Mouse (Mus musculus) CD4-positive helper T cell, adult 2 months (primary cell): ENCODE results near the gene Dnajb13.
A peak's percentile ranks its signal among the peaks of the same experiment; 100 is the strongest.

ENCODE experiments used
- DNase-seq: peaks from one replicate; pipeline ENCODE4 v3.0.0-alpha.2; 2012; ENCODE audit warnings: low read depth, missing footprints, low spot score

The Dnajb13 gene

DNA sequence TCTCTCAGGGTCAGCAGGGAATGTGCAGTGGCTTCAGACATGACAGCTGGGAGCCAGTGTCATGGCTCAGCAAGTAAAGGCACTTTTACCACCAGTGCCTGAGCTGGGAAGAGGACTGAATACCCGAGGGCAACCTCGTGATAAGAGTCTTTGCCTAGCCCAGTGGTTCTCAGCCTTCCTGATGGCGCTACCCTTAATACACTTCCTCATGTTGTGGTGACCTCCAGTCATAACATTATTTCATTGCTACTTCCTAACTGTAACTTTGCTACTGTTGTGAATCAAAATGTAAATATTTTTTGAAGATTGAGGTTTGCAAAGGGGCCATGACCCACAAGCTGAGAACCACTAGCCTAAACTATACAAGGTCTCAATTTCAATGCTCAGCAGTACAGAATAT is 6.1 kb downstream of the Dnajb13 start:
- no peak for DNase-seq

DNA sequence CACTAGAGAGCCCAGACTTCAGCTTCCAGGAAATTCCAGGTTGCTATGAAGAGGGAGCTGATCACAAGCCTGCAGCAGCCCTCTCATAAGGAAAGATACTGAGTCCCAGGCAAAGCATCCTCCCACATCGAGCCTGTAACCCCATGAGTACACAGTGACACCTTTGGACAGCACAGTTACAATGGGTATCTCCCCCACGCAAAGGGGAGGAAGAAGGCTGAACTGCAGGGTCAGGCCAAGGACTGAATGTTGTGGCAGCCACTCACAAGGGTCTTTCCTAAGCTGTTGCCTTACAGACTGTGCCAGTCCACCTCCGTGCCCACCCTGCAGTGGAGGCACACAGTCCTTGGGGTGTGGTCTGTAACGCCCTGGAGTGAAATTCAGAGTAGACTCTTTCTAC is 8.3 kb downstream of the Dnajb13 start:
- no peak for DNase-seq

DNA sequence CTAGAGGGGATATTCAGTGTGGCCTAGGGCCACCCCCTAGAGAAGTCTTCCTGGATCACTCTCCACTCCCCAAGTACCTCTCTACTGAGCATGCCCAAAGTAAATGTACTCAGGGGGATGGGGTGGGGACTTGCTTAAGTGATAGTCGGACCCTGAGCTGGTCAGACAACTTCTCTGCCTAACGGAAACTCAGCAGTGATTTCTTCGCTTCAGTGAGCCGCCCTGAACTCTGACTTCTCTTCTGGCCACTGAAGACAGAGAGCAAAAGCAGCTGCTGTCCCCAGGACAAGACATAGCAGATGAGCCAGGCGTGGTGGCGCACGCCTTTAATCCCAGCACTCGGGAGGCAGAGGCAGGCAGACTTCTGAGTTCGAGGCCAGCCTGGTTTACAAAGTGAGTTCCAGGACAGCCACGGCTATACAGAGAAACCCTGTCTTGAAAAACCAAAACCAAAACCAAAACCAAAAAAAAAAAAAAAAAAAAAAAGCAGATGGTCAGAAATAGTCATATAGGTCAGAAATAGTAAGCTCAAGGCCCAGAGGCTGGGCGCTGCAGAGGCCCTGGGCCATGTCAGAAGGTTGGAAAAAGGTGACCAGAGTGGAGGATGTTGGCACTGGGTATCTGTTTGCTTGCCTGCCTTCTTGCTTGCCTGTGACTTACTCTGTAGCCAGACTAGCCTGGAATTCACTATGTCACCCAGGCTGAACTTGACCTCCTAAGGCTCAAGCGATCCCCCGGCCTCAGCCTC is 9.8 kb downstream of the Dnajb13 start:
- DNase-seq: peak; percentile 34

DNA sequence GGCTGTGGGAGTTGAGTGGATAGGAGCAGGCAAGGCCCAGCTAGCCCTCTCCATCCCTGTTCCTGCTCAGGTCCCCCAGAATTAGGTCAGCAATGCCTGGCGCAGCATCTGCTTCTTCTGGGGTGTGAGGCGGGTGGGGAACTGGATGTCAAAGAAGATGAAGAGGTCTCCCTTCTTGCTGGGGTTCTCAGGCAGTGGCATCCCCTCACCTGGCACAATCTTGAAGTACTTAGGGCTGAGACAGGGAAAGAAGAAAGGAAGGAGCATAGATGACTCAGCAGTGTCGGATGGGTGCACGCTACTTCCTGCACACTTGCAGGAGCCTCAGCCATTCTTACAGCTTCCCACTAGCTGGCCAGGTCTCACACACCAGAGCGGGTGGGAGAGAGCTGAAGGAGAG is 11.7 kb downstream of the Dnajb13 start:
- DNase-seq: peak; percentile 60

DNA sequence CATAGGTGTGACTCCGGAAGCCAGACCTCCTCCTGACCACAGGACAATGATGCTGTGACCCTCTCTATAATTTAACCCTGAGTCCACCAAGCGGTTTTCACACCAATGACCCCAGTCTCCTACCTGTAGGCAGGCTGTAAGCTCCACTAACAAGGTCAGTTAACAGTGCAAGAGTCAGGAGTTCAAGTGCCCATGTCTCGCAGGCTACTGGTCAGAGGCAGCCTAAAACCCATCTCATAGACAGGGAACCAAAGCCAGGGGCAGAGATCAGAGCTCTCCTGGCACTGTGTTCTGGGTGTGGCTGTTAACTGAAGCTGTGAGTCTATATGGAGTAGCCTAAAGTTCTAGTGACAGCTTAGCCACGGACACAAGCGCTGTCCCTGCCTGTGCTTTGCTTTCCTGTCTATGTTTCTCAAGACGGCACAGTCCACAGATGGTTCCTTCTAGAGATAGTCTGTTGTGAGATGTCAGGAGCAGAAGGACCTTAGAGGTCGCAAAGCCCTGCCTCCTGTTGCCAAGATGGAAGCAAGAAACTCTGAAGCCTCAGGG is 12.3 kb downstream of the Dnajb13 start:
- peak; percentile 36 for DNase-seq

DNA sequence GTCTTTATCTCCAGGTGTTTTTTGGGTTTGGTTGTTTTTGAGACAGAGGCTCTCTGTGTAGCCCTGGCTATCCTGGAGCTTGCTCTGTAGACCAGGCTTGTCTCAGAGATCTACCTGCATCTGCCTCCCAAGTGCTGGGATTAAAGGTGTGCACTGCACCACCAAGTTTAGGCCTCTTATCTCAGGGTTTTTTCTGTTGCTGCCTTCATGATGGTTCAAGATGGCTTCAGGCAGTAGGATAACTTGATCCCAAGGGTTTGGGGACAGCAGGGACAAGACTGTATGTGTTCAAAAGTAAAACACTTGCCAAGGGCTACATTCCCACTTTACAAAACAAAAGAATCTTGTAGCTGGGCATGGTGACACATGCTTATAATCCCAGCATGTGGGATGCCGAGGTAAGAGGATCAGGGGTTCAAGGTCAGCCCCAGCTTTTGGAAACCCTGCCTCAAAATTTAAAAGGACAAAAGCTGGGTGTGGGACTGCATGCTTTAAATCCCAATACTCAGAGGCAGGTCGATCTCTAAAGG is 12.9 kb downstream of the Dnajb13 start:
- no peak for DNase-seq

DNA sequence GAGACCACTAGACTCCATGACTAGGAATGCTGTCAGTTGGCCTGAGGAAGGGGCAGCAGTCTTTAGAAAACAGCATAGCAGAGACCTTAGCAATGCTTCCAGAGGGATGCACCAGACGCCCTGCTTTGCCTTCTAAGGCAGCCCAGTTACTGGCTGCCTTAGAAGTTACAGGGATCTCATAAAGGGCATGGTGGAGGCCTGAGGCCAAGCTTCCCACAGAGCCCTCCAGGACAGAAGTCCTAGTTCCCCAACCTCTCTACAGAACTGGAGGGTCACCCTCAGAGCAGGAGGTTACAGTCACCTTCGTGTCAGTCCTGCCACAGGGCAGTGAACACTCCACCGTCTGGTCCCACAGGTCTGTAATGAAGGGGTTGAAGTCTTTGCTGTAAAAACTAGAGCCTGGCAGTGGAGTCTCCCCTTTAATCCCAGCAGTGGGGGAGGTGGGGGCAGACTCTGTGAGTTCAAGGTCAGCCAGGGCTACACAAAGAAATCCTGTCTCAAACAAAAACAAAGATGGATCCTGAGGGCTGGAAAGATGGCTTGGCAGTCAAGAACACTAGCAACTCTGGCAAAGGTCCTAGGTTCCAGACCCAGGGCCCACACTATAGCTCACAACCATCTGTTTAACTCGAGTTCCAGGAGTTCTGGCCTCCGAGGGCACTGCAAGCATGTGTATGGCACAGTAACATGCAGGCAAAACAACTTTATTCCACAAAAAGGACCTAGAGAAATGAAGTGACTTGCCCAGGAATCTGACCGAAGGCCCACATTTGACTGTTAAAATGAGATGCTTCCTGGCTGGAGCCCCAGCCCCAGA is 13.5 kb downstream of the Dnajb13 start:
- DNase-seq: no peak

DNA sequence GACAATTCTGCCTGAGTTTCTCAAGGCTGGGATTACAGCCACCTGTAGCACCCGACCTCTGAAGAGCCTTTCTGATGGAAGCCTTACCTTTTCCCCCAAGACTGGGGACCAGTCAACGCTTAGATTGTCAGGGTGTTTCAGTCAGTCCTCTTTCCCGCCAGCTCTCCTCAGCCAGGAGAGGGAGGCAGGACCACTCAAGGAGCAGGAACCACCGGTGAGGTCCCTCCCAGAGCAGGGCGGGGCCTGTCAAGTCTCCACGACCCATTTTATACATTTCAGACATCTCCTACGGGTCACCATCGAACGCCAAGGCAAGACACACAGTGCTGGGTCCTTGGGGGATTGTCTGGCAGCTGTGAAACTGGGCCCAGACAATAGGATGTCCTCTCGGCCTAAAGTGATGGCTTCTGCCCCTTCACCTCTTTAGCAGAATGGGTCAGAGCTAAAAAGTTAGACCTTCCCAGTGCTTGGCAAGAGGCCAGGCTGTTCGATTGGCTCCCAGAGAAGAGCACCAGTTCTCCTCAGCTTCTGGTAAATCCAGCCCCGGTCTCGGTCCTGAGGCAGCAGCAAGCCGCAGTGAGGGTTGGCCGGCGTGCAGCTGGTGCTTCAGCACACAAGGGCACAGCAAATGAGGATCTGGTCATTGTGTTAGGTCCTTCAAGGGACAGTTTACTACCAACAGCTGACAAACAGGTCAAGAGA is 14.3 kb downstream of the Dnajb13 start:
- DNase-seq: peak; percentile 31

DNA sequence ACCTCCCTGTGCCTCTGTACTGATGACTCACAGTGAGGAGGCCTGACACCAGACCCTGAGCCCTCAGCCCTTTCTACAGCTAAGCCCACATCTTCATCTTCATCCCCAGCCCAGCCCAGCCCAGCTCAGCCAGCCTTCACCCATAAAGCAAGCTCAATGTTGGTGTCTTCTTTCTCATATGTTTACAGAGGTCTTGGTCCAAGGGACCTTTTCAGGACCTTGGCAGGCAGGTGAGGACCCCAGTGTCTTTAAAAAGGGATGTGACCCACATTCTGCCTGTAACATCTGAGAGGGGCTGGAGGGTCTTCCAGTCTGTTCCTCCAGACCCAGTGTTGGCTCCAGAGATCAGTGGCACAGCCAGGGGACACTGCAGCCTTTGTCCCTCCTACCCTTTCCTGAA is 15.3 kb downstream of the Dnajb13 start:
- no peak for DNase-seq

DNA sequence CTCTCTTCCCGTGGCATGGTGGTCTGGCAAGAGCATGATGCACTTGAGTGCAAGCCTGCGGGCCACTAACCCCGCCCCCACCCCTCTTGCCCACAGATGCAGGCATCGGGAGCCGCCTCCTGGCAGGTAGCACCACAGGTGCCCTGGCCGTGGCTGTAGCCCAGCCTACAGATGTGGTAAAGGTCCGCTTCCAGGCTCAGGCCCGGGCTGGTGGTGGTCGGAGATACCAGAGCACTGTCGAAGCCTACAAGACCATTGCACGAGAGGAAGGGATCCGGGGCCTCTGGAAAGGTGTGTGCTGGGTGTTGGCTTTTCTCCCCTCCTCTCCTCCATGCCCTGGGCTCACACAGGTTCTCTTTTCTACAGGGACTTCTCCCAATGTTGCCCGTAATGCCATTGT is 16.8 kb downstream of the Dnajb13 start:
- no peak for DNase-seq

DNA sequence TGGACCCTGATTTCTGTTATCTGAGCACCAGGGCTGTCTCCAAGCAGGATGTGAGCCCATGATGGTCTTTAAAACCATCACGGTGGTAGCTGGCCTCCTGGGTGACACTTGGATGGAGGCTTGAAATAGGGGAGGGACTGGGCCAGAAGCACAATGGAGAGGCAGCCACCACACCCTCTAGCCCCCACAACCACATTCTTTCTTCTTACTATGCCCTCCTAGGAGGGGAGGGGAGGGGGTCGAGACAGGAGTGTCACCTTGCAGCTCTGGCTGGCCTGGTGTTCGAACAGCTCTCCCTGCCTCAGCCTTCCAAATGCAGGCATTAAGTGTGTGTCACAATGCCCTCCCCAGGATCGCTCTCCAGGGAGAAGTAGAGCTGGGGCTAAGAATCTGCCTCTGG is 17.4 kb downstream of the Dnajb13 start:
- no peak for DNase-seq

DNA sequence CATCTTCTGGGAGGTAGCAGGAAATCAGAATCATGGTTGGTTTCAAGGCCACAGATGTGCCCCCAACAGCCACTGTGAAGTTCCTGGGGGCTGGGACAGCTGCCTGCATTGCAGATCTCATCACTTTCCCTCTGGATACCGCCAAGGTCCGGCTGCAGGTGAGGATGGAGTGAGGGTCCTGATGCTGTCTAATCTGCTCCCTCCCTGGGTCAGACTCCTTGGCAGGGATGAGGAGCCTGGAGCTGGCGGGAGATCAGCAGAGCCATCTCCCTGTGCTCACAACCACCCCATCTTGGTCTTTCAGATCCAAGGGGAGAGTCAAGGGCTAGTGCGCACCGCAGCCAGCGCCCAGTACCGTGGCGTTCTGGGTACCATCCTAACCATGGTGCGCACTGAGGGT is 18.0 kb downstream of the Dnajb13 start:
- no peak for DNase-seq

DNA sequence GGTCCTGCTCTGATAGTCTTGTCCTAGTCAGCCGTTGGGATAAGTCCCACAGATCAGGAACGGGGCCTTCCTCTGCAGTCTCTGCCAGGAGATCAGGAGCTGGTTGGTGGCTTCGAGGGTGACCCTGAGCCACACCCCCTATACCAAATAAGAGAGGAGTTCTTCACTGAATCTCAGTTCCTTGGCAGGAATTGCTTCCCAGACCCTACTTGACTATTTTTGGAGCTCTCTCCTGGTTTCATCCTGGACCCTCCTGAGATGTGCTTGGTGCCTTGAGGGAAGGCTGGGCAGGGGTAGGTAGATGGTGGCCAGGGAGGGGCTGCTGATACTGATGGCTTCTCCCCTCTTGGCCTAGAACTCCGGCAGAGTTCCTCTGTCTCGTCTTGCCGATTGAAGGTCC is 18.4 kb downstream of the Dnajb13 start:
- no peak for DNase-seq

DNA sequence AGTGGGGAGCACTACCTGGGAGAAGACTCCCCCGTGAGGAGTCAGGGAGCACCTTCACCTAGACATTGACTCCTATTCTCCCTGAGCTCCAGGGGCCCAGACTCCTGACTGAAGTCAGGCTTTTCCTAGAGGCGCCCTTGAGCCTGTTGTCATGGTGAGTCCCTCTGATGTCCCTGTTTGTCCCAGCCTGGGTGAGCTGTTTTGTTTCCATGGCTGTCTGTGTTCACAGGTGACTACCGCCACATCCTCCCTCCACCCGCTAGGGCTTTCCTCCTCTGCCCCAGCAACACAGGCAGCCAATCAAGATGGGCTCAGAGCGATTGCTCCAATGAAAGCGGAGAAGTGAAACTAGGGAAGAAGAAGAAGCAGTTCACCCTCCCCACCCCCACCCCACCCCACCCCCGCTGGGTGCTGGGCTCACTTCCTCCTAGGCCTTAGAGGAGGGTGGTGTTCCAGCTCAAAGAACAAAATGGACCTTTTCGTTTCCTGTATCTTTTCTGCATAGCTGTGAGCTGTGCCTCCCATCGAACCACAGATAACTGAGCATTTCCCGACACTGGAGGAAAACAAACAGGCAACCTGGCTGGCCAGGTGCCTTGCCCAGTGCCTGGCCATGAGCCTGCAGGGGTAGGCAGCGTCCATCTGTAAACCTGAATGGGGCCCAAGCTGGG is 19.0 kb downstream of the Dnajb13 start:
- peak; percentile 96 for DNase-seq

DNA sequence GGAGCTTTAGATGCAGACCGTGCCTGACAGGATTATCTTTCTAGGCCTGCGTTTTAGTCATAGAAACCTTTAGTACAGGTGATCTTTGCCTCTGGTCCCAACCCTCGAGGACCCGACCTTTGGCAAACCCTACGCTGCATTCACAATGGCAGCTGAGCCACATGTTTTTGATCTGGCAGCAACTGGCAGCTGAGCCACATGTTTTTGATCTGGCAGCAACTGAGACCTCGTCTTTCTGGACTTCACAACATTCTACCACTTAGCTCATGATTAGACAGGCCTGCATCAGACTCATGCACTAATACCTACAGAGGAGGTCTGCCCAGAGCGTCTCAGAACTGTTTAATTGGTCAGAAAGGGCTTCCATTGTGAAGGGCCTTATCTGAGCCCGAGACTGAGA is 19.7 kb downstream of the Dnajb13 start:
- no peak for DNase-seq

DNA sequence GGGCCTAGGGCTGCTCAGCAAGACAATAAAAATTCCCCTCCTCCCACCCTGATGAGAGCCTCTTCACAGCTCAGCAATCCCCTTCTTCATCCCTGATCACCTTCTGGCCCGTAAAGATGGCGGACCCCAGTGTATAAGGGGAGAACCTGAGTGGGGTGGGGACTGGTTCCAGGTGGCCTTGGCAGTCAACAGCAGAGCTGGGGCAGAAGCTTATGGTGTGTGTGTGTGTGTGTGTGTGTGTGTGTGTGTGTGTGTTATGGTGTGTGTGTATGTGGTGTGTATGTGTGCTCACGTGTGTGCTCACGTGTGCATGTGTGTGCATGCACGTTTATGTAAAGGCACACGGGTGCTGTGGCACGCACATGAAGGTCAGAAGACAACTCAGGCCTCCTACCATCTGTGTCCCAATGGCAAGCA is 20.3 kb downstream of the Dnajb13 start:
- peak; percentile 74 for DNase-seq

DNA sequence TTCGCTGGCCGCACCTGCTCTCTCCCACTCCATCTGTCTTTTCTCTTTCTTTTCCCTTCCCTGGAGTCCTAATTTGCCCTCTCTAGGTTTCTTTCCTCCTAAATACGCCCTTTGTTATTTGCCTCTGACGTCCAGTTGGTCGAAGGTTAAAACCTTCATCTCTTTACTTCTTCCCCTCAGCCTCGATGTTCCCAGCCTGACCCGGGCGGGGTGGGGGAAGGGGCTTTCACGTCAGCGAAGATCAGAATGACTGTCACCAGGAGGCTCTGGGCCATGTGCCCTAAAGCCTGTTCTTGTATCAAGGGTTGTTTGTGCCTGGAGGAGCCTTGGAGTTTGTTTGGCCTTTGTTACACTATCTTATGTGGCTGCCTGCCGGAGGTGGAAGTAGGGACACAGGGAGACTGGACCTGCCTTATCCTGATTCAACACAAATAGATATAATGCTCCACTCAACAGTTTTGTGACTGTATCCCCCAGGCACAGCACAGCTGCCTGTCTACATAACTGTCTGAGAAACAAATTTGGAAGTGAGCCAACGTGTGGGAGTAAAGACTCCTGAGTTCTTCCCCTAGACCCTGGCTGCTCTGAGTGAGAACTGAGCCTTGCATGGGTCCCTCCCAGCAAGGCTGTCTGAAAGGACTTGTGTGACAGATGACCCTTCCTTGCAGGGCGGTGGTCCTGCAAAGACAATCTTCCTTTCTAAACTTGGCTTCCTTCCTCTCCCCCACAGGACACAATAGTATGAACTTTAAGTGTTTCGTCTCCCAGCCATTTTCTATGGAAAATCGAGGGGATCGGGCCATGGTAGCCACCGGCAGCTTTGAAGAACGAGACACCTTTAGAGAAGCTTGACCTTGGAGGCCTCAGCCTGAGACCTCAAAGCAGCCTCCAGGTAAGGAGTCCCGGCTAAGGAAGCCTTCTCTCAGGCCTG is 21.0 kb downstream of the Dnajb13 start:
- DNase-seq: peak; percentile 83

DNA sequence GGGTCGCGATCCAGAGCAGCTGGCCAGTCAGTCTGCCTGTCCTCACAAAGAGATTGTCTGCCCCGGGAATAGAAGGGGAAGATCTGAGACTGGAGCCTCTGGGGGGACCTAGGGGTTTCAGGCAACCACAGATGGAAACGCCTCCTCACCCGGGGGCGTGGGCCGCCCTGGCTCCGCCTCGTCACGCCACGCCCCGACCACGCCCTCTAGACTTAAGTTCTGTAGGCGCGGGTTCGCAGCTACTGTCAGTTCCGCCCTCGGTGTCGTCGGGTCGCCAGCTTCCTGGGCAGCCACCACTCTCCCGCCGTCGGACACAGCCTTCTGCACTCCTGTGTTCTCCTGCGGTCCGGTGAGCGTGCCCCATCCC is 21.7 kb downstream of the Dnajb13 start, which contains the start of gene Ucp2:
Gene Ucp2, plus strand, starts transcription at position 221 of the 367 bp plus-strand sequence.
- DNase-seq: peak; percentile 95

DNA sequence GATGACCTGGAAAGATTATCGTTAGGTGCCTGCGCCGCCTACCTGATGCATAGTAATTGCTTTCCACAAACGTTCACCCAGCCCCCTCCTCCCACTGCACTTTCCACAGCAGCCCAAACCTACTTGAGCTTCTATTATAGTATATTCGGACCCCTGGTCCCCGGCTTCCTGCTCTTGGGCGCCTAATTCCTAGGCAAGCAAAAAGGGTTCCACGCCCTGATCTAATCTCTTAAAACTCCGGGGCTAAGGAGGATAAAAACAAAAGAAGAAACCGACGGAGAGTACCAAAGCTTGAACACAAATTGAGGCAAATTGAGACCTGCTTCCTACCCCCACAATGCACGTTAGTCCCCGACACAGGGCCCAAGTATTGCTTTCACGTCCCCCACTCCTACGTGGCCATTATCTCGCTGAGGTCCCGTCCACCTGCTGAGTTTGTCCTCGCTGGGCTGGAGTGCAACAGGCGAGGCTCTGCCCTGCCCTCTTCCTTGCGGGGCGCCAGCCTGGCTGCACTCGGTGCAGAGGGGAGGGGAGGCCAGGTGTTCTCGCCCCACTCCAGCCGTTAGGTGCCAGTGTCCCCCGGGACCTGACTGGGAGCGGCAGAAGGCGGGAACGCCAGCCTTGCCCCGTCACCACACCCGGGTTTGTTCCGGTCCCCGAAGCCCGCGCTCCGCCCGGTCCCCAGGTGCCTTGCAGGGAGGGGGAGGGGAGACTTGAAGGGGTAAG is 22.2 kb downstream of the Dnajb13 start:
- peak; percentile 63 for DNase-seq
